Mouse (Mus musculus) CH12.LX (cell line): ENCODE data around the gene Pitpnm3.
A peak's percentile ranks its signal among the peaks of the same experiment; 100 is the strongest.

Experiments
- CHD2 ChIP-seq: IDR thresholded peaks from 2 replicates; pipeline ENCODE4 v1.6.1; 2011; ENCODE audit warnings: low read length, improper control_type of control experiment
- CTCF ChIP-seq, 2 experiments: IDR thresholded peaks in 1 of 2; conservative IDR thresholded peaks in 1 of 2; 2 replicates each; pipeline ENCODE4 v1.5.1; 2011 to 2012; ENCODE audit warnings: low read depth in 2 of 2, low read length in 2 of 2, improper control_type of control experiment in 1 of 2, inconsistent platforms in 1 of 2, mild to moderate bottlenecking in 1 of 2, moderate library complexity in 1 of 2
- EP300 ChIP-seq: IDR thresholded peaks from 2 replicates; pipeline ENCODE4 v1.6.1; 2011; ENCODE audit warnings: low read length, improper control_type of control experiment

GRCm38 (mm10) chr11:72016518-72017252 lies 118.9 kb downstream of the Pitpnm3 start:
- 0 out of 2 replicates have a peak, but pooled peaks have one; percentile 16 for TF ChIP-seq EP300
- no peak for TF ChIP-seq CHD2
- TF ChIP-seq CTCF (conservative IDR thresholded peaks at IDR 0.05 in 1 of 2, IDR thresholded peaks at IDR 0.05 in 1 of 2; ENCODE audit: low read depth in 2 of 2, low read length in 2 of 2): no peak
